Mouse (Mus musculus): ENCODE data around the gene Kndc1.
A peak's percentile ranks its signal among the peaks of the same experiment; 100 is the strongest.

Gene Kndc1

GRCm38 (mm10) chr7:139894655-139895557 is at the start of gene Kndc1:
Gene Kndc1, plus strand, starts transcription at chr7:139894696.
- no peak for DNase-seq (ENCODE audit: low read depth)

DNA sequence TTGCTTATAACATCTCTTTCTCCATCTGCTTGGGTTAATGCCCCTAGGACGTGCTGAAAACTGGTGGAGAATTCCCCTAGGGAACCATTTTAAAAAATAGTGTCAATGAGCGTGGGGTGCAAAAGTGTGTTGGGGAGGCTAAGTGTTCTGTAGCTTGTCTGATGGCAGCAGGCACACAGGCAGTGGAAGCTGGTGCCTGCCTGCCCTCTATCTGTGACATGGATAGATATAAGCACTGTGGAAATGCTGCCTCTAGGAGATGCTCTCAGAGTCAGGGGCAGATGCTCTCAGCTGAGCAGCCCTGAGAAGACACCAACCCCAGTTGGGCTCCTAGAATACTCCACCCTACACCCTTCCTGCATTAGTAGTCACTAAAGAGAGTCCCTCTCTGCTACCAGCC is 49.4 kb upstream of the Kndc1 start:
- DNase-seq (ENCODE audit: low read depth): no peak

DNA sequence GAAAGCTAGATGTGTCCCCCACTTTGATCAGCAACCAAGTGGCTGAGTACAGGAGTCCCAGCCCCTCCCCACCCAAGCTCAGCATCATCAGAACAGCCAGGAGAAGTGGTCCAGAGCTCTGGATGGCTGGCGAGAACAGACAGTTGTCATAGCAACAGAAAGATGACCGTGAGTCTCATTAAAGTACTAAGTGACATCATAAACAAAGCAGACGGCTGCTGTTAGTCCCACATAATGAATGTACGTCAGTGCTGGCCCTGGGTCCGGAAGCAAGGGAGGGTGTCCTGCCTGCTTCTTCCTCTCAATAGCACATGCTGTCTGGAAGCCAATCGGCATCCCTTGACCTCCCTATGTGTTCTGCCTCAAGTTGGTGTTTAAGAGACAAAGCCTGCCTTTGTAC is 44.3 kb upstream of the Kndc1 start:
- DNase-seq (ENCODE audit: low read depth): no peak

DNA sequence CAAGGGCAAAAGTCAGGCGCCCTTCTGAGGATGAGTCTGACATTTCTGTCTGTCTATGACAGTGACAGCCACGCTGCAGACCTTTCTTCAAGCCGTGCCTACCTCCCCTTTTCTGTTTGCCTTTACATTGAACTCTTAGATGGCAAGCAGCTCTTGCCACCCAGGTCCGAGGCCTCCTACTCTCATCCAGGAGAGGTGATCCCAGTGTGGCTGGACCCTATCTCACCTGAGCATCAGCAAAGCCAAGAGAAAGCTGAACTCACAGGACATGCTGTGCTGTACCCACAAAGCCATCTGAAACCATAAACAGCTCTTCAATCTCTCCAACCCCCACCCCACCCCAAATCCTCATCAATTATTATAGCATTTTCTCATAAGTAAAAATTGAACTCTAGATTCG is 43.8 kb upstream of the Kndc1 start:
- no peak for DNase-seq (ENCODE audit: low read depth)

DNA sequence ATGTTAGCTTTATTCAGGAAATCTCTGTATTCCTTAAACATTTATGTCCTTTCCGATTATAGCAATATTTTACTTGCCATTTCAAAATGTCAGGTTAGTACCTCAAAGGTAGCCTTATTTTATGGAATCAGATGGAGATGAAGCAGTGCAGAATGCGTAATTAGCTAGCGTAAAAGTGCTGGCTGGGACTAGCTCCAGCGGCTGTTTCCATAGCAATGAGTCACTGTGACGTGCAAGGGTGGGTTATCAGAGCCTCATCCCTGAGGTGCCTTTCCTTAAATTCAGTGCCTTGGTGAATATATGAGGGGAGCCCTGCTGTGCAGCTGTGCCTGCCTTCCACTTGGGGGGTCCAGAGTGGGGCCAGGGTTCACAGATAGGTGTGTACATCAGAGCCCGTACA is 43.4 kb upstream of the Kndc1 start:
- no peak for DNase-seq (ENCODE audit: low read depth)

- no peak for DNase-seq (ENCODE audit: low read depth)
These were observed 39.2 kb upstream of the Kndc1 start for GRCm38 (mm10) chr7:139855261-139855660.

DNA sequence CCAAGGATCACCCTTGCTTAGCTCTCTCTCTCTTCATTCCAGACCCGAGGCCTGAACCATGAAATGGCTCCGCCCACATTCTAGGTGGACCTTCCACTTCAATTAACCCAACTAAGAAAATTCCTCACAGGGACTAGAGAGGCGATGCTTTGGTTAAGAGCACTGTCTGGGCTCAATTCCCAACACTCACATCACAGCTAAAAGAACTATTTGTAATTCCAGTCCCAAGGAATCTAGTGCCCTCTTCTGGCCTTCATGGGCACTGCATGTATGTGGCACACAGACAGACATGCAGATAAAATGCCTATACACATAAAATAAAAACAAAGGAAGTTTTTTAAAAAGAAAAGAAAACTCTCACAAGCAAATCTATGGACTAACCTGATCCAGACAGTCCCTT is 33.1 kb upstream of the Kndc1 start:
- peak; percentile 28 for DNase-seq (ENCODE audit: low read depth)

DNA sequence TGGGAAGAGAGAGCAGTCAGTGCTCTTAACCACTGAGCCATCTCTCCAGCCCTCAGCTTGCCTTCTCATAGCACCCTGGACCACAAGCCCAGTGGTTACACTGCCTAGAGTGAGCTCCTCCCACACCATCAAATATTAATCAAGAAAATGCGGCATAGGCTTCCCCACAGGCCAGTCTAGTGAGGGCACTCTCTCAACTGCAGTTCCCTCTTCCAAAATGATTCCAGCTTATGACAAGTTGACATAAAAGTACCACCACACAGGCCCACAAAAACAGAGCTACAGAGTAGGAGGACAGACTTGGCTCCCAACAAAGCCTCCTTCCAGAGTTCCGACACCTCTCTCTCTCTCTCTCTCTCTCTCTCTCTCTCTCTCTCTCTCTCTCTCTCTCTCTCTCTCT is 31.4 kb upstream of the Kndc1 start:
- DNase-seq (ENCODE audit: low read depth): no peak

GRCm38 (mm10) chr7:139864253-139864652 is 30.2 kb upstream of the Kndc1 start:
- no peak for DNase-seq (ENCODE audit: low read depth)

GRCm38 (mm10) chr7:139864871-139865270 is 29.6 kb upstream of the Kndc1 start:
- no peak for DNase-seq (ENCODE audit: low read depth)

DNA sequence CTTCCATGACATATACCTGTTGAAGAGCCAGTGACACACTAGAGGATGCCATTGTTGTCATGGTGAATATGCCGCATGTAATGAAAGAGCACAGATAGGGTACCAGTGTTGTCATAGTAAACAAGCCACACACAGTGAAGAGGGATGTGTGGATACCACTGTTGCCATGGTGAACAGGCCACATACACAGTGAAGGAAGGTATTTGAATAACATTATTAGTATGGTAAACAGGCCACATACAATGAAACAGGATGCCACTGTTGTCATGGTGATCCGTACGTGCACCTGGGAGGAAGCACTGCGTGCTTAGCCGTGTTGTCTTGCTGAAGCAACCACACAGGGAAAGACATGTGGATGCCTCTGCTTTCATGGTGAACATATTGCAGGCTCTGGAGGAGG is 23.5 kb upstream of the Kndc1 start:
- no peak for DNase-seq (ENCODE audit: low read depth)

- DNase-seq (ENCODE audit: low read depth): no peak
These were observed 17.2 kb upstream of the Kndc1 start for GRCm38 (mm10) chr7:139877167-139877792.

GRCm38 (mm10) chr7:139878122-139878521 is 16.4 kb upstream of the Kndc1 start:
- no peak for DNase-seq (ENCODE audit: low read depth)

- no peak for DNase-seq (ENCODE audit: low read depth)
These were observed 15.9 kb upstream of the Kndc1 start for GRCm38 (mm10) chr7:139878621-139879020.

DNA sequence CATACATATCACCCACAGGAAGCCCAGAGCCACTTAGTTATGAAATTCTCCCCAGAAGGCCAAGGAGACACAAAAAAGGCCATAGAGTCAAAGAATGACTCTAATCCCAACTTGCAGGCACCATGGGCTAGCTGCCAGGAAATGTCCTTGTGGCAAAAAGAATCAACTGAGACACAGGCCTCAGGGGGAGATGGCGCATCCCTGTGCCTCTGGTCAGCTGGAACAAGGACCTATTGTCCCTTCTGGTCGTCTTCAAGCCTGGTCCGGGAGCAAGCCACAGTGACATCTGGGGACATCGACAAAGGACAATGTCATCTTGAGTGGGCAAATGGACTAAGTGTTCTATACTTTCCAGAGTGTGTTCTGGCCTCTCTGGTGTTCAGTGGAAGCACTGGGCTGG is 11.0 kb upstream of the Kndc1 start:
- DNase-seq (ENCODE audit: low read depth): no peak

- no peak for DNase-seq (ENCODE audit: low read depth)
These were observed 2.7 kb upstream of the Kndc1 start for GRCm38 (mm10) chr7:139891779-139892178.

GRCm38 (mm10) chr7:139896271-139896670 is 1.8 kb downstream of the Kndc1 start:
- DNase-seq (ENCODE audit: low read depth): no peak

GRCm38 (mm10) chr7:139896796-139897195 is 2.3 kb downstream of the Kndc1 start:
- DNase-seq (ENCODE audit: low read depth): no peak

GRCm38 (mm10) chr7:139898606-139899005 is 4.1 kb downstream of the Kndc1 start:
- no peak for DNase-seq (ENCODE audit: low read depth)

DNA sequence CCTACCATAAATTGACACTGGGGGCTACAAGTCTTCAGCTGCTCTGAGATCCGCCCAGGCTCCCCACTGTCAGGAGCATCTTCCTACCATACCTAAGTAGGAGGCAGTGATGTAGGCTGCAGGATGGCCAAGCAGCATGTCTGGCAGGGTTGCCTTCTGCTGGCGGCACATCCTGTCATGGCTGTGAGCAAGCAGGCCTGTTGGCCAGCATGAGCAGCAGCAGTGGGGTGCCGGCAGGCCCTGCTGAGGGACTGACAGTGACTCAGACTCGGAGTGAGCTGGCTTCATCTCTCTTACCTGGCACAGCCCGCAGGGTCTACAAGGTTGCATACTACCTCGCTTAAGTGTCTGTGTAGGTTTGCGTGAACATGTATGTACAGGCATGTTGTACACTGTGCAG is 5.0 kb downstream of the Kndc1 start:
- DNase-seq (ENCODE audit: low read depth): no peak

DNA sequence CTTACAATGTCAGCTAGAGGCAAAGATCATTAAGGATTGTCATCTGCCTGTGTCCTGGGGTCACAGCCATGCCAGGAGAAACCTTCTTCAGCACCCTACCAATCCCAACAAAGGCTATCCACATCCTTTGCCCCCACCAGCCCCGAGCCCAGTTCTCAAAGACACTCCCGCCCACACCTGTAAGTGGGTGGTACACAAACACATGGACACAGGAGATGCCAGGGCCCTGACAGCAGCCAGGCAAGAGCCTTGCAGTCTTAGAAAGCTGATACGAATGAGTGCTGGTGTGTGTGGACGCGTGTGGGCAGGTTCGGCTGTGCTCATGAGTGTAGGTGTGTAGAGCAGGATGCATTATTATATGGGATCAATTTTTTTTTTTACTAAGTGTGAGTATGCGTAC is 6.0 kb downstream of the Kndc1 start:
- DNase-seq (ENCODE audit: low read depth): no peak

- DNase-seq (ENCODE audit: low read depth): no peak
These were observed 6.4 kb downstream of the Kndc1 start for GRCm38 (mm10) chr7:139900896-139901295.

DNA sequence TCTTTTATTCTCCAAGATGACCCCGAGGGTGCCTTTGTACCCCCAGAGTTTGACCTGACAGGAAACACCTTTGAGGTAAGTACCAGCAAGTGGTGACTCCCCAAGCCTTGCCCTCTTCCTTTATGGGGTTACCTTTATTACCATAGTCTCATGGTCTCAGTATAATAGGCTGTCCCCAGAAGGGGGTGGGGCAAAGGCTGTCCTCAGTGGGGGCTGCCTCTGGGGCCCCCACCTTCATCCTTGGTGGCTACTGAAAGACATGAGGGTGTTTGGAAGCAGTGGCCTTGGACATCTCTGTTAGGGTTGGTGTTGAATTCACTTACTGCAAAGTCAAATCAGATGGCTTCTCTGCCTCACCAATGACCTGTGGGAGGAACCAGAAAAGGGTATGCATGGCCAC is 7.5 kb downstream of the Kndc1 start:
- no peak for DNase-seq (ENCODE audit: low read depth)

DNA sequence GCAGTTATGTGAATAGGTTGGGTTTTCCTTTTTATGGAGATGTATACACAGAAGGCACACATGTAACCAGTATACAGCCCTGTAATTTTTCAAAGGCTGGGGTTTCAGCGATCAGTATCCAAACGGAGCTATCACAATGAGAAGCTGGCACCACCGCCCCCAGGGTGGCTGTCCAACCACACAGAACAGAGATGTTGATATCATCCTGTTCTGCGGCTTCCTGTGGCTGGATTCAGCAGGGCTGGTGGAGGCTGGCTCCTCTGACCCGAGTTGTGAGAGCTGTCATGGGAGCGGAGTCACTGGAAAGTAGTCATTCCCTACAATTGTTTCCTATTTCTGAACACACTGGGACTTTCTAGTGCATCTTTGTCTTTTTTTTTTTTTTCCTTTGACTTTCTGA is 10.8 kb downstream of the Kndc1 start:
- no peak for DNase-seq (ENCODE audit: low read depth)
